Mouse (Mus musculus): ENCODE data around the gene Ddhd1. TPM values are rescaled to one million over a fixed set of nuclear protein-coding genes. Genes with fewer than 3 reads are reported as not detected.

The Ddhd1 gene
- polyA plus RNA-seq, 1 experiment from 2014 or later = 28.4 TPM

DNA sequence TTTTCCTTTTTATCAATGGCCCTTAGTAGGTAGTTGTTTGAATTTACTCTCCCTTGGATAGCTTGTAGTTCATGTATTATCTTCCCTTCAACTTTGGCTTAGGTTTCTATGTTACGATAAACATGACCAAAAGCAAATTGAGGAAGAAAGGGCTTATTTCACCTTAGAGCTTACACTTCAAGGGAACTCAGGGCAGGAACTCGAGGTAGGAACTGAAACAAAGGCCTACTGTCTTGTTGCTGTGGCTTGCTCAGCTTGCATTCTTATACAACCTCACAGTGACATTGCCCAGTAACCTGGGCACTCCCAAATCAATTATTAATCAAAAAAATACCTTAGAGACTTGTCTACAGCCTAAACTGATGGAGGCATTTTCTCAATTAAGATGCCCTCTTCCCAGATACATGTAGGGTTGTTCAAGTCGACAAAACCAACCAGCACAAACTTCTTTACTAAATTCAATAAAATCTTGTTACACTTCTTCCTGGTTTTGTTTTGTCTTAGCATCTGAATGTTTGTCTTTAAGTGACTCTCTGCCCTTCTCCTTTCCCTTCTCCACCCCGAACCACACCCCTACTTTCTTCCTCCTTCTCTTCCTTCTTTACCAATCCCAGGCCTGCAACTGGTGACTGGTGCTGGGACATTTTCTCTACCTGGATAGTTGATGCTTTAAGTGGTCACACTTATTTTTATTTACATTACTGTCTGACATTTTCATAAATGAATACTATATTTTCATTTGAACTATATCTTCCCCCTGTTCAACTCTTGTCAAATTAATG lies 25.0 kb downstream of the Ddhd1 start:
- H3K9me3 ChIP-seq (ENCODE audit: control insufficient read depth, low read length) = no peaks in the 10 kb centered on the region
- no peaks in the 10 kb centered on the region for H3K36me3 ChIP-seq (replicated peaks; ENCODE audit: control insufficient read depth, insufficient read depth)
- 87% methylated on average over 4 of the region's 4 CpGs for WGBS
- no peak overlapping the region for H3K9ac ChIP-seq
- ATAC-seq (ENCODE audit: low FRiP score) (no peak), DNase-seq (ENCODE audit: low spot score) (no peak)
- H3K27ac ChIP-seq = no peak overlapping the region
- no peaks in the 10 kb centered on the region for H3K27me3 ChIP-seq (ENCODE audit: control insufficient read depth, insufficient read depth, low read length)
- no peak overlapping the region for H3K4me2 ChIP-seq (replicated peaks)
- no peaks in the 10 kb centered on the region for H3K4me1 ChIP-seq (replicated peaks; ENCODE audit: control insufficient read depth, insufficient read depth, low read length)
- H3K4me3 ChIP-seq (replicated peaks; ENCODE audit: low read length) = no peak overlapping the region

DNA sequence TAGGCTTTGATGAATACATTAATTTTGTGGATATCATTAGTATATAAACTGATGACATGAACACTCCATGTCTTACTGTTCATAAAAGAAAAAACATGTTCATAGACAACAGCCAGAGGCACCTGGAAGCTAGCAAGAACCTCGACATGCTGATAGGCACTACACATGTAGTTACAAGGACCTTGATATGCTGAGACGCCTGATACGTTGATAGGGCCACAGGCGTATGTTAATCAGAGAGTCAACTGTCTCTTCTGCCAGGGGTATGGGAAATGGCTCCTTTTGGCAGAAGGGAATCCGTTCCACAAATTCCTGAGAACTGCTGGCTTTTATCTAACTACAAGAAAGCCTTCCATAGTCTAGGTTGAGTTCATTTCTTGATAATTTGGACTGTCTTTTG lies 27.4 kb downstream of the Ddhd1 start:
- H3K27ac ChIP-seq = no peak overlapping the region
- H3K4me2 ChIP-seq (replicated peaks) = no peak overlapping the region
- H3K9me3 ChIP-seq (ENCODE audit: control insufficient read depth, low read length) = no peaks in the 10 kb centered on the region
- H3K36me3 ChIP-seq (replicated peaks; ENCODE audit: control insufficient read depth, insufficient read depth) = no peaks in the 10 kb centered on the region
- ATAC-seq (ENCODE audit: low FRiP score) (no peak), DNase-seq (ENCODE audit: low spot score) (no peak)
- H3K4me1 ChIP-seq (replicated peaks; ENCODE audit: control insufficient read depth, insufficient read depth, low read length) = no peaks in the 10 kb centered on the region
- no peak overlapping the region for H3K4me3 ChIP-seq (replicated peaks; ENCODE audit: low read length)
- 87% methylated on average over 5 of the region's 5 CpGs for WGBS
- H3K27me3 ChIP-seq (ENCODE audit: control insufficient read depth, insufficient read depth, low read length) = no peaks in the 10 kb centered on the region
- H3K9ac ChIP-seq = no peak overlapping the region

DNA sequence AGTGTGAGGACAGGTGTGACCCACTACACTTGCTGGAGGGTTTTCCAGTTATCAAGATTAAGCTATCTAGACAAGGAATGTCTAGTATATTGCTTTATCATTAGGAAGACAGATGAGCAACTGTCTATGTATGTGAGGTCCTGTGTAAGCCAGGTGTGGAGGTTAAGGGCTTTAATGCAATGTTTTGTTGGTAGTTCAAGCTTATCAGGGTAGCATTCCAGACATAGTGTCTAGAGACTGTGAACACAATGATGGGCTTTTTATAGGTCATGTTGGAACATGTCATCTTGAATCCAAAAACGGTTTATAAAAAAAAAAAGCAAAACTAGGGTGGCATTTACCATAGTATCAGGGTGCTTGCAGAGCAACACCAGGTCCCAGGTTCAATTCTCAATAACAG lies 28.0 kb downstream of the Ddhd1 start:
- Histone ChIP-seq H3K4me2 (replicated peaks) (no peak overlapping the region), H3K36me3 (replicated peaks; ENCODE audit: control insufficient read depth, insufficient read depth) (no peaks in the 10 kb centered on the region), H3K4me1 (replicated peaks; ENCODE audit: control insufficient read depth, insufficient read depth, low read length) (no peaks in the 10 kb centered on the region), H3K27ac (no peak overlapping the region), H3K27me3 (ENCODE audit: control insufficient read depth, insufficient read depth, low read length) (no peaks in the 10 kb centered on the region), H3K9ac (no peak overlapping the region), H3K9me3 (ENCODE audit: control insufficient read depth, low read length) (no peaks in the 10 kb centered on the region), H3K4me3 (replicated peaks; ENCODE audit: low read length) (no peak overlapping the region)
- DNase-seq (ENCODE audit: low spot score) (no peak), ATAC-seq (ENCODE audit: low FRiP score) (no peak)
- 88% methylated on average over 1 of the region's 1 CpGs for WGBS

DNA sequence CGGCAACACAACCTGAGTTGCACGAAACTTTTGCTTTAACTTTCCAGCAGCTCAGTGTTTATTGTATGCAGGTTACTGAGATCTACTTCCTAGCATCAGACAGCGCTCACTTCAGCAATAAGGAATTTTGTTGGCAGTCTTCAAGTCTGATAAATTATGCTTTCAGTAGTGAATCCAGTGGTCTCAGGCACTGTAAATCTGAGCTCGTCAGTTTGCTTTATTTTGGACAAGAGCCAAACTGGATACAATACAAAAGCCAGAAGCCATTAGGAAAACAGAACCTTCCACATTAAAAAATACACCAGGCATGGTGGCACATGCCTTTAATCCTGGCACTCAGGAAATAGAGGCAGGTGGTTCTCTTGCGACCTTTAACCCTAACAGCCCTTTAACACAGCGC lies 39.6 kb downstream of the Ddhd1 start:
- H3K36me3 ChIP-seq (replicated peaks; ENCODE audit: control insufficient read depth, insufficient read depth) = peaks cover 55% of the 10 kb centered on the region
- WGBS = 65% methylated on average over 6 of the region's 6 CpGs
- peak overlapping the region; percentile 26; the same call in 1 of the 2 replicates for H3K27ac ChIP-seq
- no peaks in the 10 kb centered on the region for H3K4me1 ChIP-seq (replicated peaks; ENCODE audit: control insufficient read depth, insufficient read depth, low read length)
- DNase-seq (ENCODE audit: low spot score) (peak; percentile 42), ATAC-seq (ENCODE audit: low FRiP score) (no peak)
- H3K9ac ChIP-seq = no peak overlapping the region
- no peaks in the 10 kb centered on the region for H3K27me3 ChIP-seq (ENCODE audit: control insufficient read depth, insufficient read depth, low read length)
- no peaks in the 10 kb centered on the region for H3K9me3 ChIP-seq (ENCODE audit: control insufficient read depth, low read length)
- no peak overlapping the region for H3K4me2 ChIP-seq (replicated peaks)
- H3K4me3 ChIP-seq (replicated peaks; ENCODE audit: low read length) = no peak overlapping the region

DNA sequence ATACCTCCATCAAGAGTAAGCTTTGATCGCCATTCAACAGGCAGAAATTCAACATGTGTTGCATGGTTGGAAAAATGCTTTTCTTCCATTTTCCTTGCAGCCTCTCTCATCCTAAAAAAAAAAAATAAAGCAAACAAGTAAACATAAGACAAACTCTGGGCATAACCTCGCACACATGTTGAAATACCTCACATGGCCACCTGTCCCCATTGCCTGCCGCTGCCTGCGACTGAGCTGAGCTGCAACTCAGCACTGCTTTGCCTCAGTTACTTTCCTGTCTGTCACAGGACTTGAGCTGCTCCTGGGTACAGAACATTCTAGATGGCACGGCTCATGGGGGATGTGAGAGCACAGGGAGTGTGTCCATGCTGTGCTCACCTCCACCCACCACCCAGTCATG lies 41.4 kb downstream of the Ddhd1 start:
- WGBS = 98% methylated on average over 5 of the region's 5 CpGs

GRCm38 (mm10) chr14:45615776-45616175 lies 42.2 kb downstream of the Ddhd1 start:
- H3K4me3 ChIP-seq (replicated peaks; ENCODE audit: low read length) = no peak overlapping the region
- H3K27me3 ChIP-seq (ENCODE audit: control insufficient read depth, insufficient read depth, low read length) = no peaks in the 10 kb centered on the region
- no peak overlapping the region for H3K27ac ChIP-seq
- DNase-seq (ENCODE audit: low spot score) (no peak), ATAC-seq (ENCODE audit: low FRiP score) (no peak)
- no peaks in the 10 kb centered on the region for H3K4me1 ChIP-seq (replicated peaks; ENCODE audit: control insufficient read depth, insufficient read depth, low read length)
- peaks cover 72% of the 10 kb centered on the region for H3K36me3 ChIP-seq (replicated peaks; ENCODE audit: control insufficient read depth, insufficient read depth)
- no peak overlapping the region for H3K4me2 ChIP-seq (replicated peaks)
- no peak overlapping the region for H3K9ac ChIP-seq
- 90% methylated on average over 2 of the region's 2 CpGs for WGBS
- H3K9me3 ChIP-seq (ENCODE audit: control insufficient read depth, low read length) = no peaks in the 10 kb centered on the region

More for the DNA sequence above, 41.4 kb downstream of the Ddhd1 start:
- DNase-seq (ENCODE audit: low spot score) (no peak), ATAC-seq (ENCODE audit: low FRiP score) (no peak)
- Histone ChIP-seq H3K4me1 (replicated peaks; ENCODE audit: control insufficient read depth, insufficient read depth, low read length) (no peaks in the 10 kb centered on the region), H3K27me3 (ENCODE audit: control insufficient read depth, insufficient read depth, low read length) (no peaks in the 10 kb centered on the region), H3K9me3 (ENCODE audit: control insufficient read depth, low read length) (no peaks in the 10 kb centered on the region), H3K4me3 (replicated peaks; ENCODE audit: low read length) (no peak overlapping the region), H3K4me2 (replicated peaks) (no peak overlapping the region), H3K27ac (no peak overlapping the region), H3K9ac (no peak overlapping the region), H3K36me3 (replicated peaks; ENCODE audit: control insufficient read depth, insufficient read depth) (peaks cover 69% of the 10 kb centered on the region)

- Histone ChIP-seq H3K27ac (no peak overlapping the region), H3K36me3 (replicated peaks; ENCODE audit: control insufficient read depth, insufficient read depth) (peaks cover 79% of the 10 kb centered on the region), H3K4me3 (replicated peaks; ENCODE audit: low read length) (no peak overlapping the region), H3K4me1 (replicated peaks; ENCODE audit: control insufficient read depth, insufficient read depth, low read length) (no peaks in the 10 kb centered on the region), H3K4me2 (replicated peaks) (no peak overlapping the region), H3K9me3 (ENCODE audit: control insufficient read depth, low read length) (no peaks in the 10 kb centered on the region), H3K9ac (no peak overlapping the region), H3K27me3 (ENCODE audit: control insufficient read depth, insufficient read depth, low read length) (no peaks in the 10 kb centered on the region)
- 76% methylated on average over 4 of the region's 4 CpGs for WGBS
- ATAC-seq (ENCODE audit: low FRiP score) = no peak
- DNase-seq (ENCODE audit: low spot score) = no peak
Observed at GRCm38 (mm10) chr14:45614822-45615221, 43.1 kb downstream of the Ddhd1 start.

- H3K9me3 ChIP-seq (ENCODE audit: control insufficient read depth, low read length) = no peaks in the 10 kb centered on the region
- ATAC-seq (ENCODE audit: low FRiP score) (no peak), DNase-seq (ENCODE audit: low spot score) (no peak)
- WGBS = 91% methylated on average over 6 of the region's 6 CpGs
- H3K4me3 ChIP-seq (replicated peaks; ENCODE audit: low read length) = no peak overlapping the region
- no peaks in the 10 kb centered on the region for H3K27me3 ChIP-seq (ENCODE audit: control insufficient read depth, insufficient read depth, low read length)
- H3K4me2 ChIP-seq (replicated peaks) = no peak overlapping the region
- H3K4me1 ChIP-seq (replicated peaks; ENCODE audit: control insufficient read depth, insufficient read depth, low read length) = no peaks in the 10 kb centered on the region
- H3K9ac ChIP-seq = no peak overlapping the region
- H3K27ac ChIP-seq = no peak overlapping the region
- peaks cover 83% of the 10 kb centered on the region for H3K36me3 ChIP-seq (replicated peaks; ENCODE audit: control insufficient read depth, insufficient read depth)
Observed at GRCm38 (mm10) chr14:45614406-45614805, 43.5 kb downstream of the Ddhd1 start.

- ATAC-seq (ENCODE audit: low FRiP score) (no peak), DNase-seq (ENCODE audit: low spot score) (no peak)
- Histone ChIP-seq H3K9ac (no peak overlapping the region), H3K4me2 (replicated peaks) (no peak overlapping the region), H3K36me3 (replicated peaks; ENCODE audit: control insufficient read depth, insufficient read depth) (peaks cover 83% of the 10 kb centered on the region), H3K4me1 (replicated peaks; ENCODE audit: control insufficient read depth, insufficient read depth, low read length) (no peaks in the 10 kb centered on the region), H3K4me3 (replicated peaks; ENCODE audit: low read length) (no peak overlapping the region), H3K9me3 (ENCODE audit: control insufficient read depth, low read length) (no peaks in the 10 kb centered on the region), H3K27me3 (ENCODE audit: control insufficient read depth, insufficient read depth, low read length) (no peaks in the 10 kb centered on the region), H3K27ac (no peak overlapping the region)
- 94% methylated on average over 7 of the region's 7 CpGs for WGBS
Observed at GRCm38 (mm10) chr14:45611654-45612053, 46.3 kb downstream of the Ddhd1 start.

DNA sequence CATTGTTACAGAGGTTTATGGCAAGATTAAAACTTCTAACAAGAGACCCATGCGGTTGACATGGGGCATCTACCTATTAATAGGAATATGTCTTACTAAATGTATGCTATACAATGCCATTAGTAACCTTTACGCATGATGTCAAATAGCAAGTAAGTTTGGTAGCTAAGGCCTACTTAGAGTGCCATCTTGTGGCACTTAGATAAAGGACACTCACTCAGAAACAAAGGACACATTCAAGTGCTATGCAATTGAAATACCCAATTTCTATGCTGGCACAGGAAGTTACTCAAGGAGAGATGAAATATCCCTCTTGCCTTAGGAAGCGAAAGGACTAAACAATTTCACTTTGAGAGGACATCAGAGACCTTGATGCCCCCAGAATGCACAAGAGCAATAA lies 55.9 kb downstream of the Ddhd1 start:
- Histone ChIP-seq H3K4me3 (replicated peaks; ENCODE audit: low read length) (no peak overlapping the region), H3K27me3 (ENCODE audit: control insufficient read depth, insufficient read depth, low read length) (no peaks in the 10 kb centered on the region), H3K9me3 (ENCODE audit: control insufficient read depth, low read length) (no peaks in the 10 kb centered on the region), H3K4me1 (replicated peaks; ENCODE audit: control insufficient read depth, insufficient read depth, low read length) (no peaks in the 10 kb centered on the region), H3K36me3 (replicated peaks; ENCODE audit: control insufficient read depth, insufficient read depth) (peaks cover 66% of the 10 kb centered on the region), H3K9ac (no peak overlapping the region), H3K4me2 (replicated peaks) (no peak overlapping the region), H3K27ac (peak overlapping the region; percentile 49; the same call in 1 of the 2 replicates)
- peak; percentile 80 for DNase-seq (ENCODE audit: low spot score)
- 60% methylated on average over 3 of the region's 3 CpGs for WGBS
- peak; percentile 61 for ATAC-seq (ENCODE audit: low FRiP score)
